Mouse (Mus musculus) CH12.LX (cell line): ENCODE results near the gene Tmem259. TPM values are rescaled to one million over a fixed set of nuclear protein-coding genes. Genes with fewer than 3 reads are reported as not detected.

Source experiments
- DNase-seq: peaks from one replicate; pipeline ENCODE4 v3.0.0-alpha.2; 2013; ENCODE audit errors: extremely low read depth
- H3K27ac ChIP-seq: 2 replicates; pipeline ENCODE4 v1.5.1; 2012; ENCODE audit warnings: low read depth, mild to moderate bottlenecking, control low read depth, moderate library complexity; ENCODE audit not compliant: insufficient read depth
- H3K27me3 ChIP-seq: replicated peaks from 2 replicates; pipeline ENCODE3; 2012; ENCODE audit warnings: inconsistent platforms
- H3K36me3 ChIP-seq, 2 experiments: replicated peaks in 1 of 2; 2 replicates each; pipeline versions ENCODE3 to v1.6.1; 2012; ENCODE audit warnings: inconsistent platforms in 1 of 2, low read length in 1 of 2, mild to moderate bottlenecking in 1 of 2, mixed read lengths in 1 of 2, moderate library complexity in 1 of 2; ENCODE audit not compliant: control insufficient read depth in 1 of 2, insufficient read depth in 1 of 2
- H3K4me1 ChIP-seq, 2 experiments: 2 replicates each; pipeline ENCODE4 v1.6.1; 2012; ENCODE audit warnings: inconsistent platforms in 1 of 2, moderate library complexity in 1 of 2; ENCODE audit not compliant: insufficient read depth in 2 of 2, control insufficient read depth in 1 of 2
- H3K4me2 ChIP-seq: 2 replicates; pipeline ENCODE4 v1.6.1; 2012; ENCODE audit warnings: low read depth, mild to moderate bottlenecking, control low read depth; ENCODE audit not compliant: poor library complexity, insufficient read depth, severe bottlenecking
- H3K4me3 ChIP-seq, 3 experiments: fragments of 150-350 bp in 1 of 3; sonication (generic) in 1 of 3; replicated peaks in 1 of 3; 2 replicates each; pipeline versions ENCODE3 to v1.5.1; 2011 to 2012; ENCODE audit warnings: low read depth in 2 of 3, low read length in 2 of 3, mild to moderate bottlenecking in 2 of 3, moderate library complexity in 2 of 3, control low read depth in 1 of 3, improper control_type of control experiment in 1 of 3, inconsistent platforms in 1 of 3, mixed read lengths in 1 of 3; ENCODE audit not compliant: poor library complexity in 1 of 3
- H3K79me2 ChIP-seq: replicated peaks from 2 replicates; pipeline ENCODE4 v1.6.1; 2012; ENCODE audit warnings: mild to moderate bottlenecking, moderate library complexity; ENCODE audit not compliant: control insufficient read depth, poor library complexity, insufficient read depth, severe bottlenecking; ENCODE audit errors: extremely low read depth
- H3K9ac ChIP-seq: 2 replicates; pipeline ENCODE4 v1.6.1; 2012; ENCODE audit warnings: low read depth, mild to moderate bottlenecking, control low read depth, moderate library complexity; ENCODE audit not compliant: insufficient read depth
- H3K9me3 ChIP-seq: replicated peaks from 2 replicates; pipeline ENCODE3; 2012; ENCODE audit warnings: low read length, inconsistent platforms, mixed read lengths
- BHLHE40 ChIP-seq: IDR thresholded peaks from 2 replicates; pipeline ENCODE4 v1.6.1; 2011; ENCODE audit warnings: mild to moderate bottlenecking, low read depth, low read length, improper control_type of control experiment
- CHD1 ChIP-seq: IDR thresholded peaks from 2 replicates; pipeline ENCODE4 v1.6.1; 2012; ENCODE audit warnings: low read depth, low read length, improper control_type of control experiment, inconsistent platforms
- CHD2 ChIP-seq: IDR thresholded peaks from 2 replicates; pipeline ENCODE4 v1.6.1; 2011; ENCODE audit warnings: low read length, improper control_type of control experiment
- CTCF ChIP-seq, 2 experiments: IDR thresholded peaks in 1 of 2; conservative IDR thresholded peaks in 1 of 2; 2 replicates each; pipeline ENCODE4 v1.5.1; 2011 to 2012; ENCODE audit warnings: low read depth in 2 of 2, low read length in 2 of 2, improper control_type of control experiment in 1 of 2, inconsistent platforms in 1 of 2, mild to moderate bottlenecking in 1 of 2, moderate library complexity in 1 of 2
- EP300 ChIP-seq: IDR thresholded peaks from 2 replicates; pipeline ENCODE4 v1.6.1; 2011; ENCODE audit warnings: low read length, improper control_type of control experiment
- ETS1 ChIP-seq: conservative IDR thresholded peaks from 2 replicates; pipeline ENCODE4 v1.6.1; 2012; ENCODE audit warnings: low read depth, mild to moderate bottlenecking, inconsistent platforms, low read length, improper control_type of control experiment, moderate library complexity
- GABPA ChIP-seq: IDR thresholded peaks from 2 replicates; pipeline ENCODE4 v1.6.1; 2012; ENCODE audit warnings: low read depth, low read length, improper control_type of control experiment, inconsistent platforms; ENCODE audit not compliant: insufficient replicate concordance
- JUN ChIP-seq: IDR thresholded peaks from 2 replicates; pipeline ENCODE4 v1.6.1; 2011; ENCODE audit warnings: low read depth, mild to moderate bottlenecking, low read length, improper control_type of control experiment, moderate library complexity; ENCODE audit not compliant: insufficient read depth
- JUND ChIP-seq: conservative IDR thresholded peaks from 2 replicates; pipeline ENCODE4 v1.6.1; 2011; ENCODE audit warnings: low read depth, low read length, improper control_type of control experiment
- KAT2A ChIP-seq: IDR thresholded peaks from 2 replicates; pipeline ENCODE4 v1.6.1; 2012; ENCODE audit warnings: low read length, improper control_type of control experiment, inconsistent platforms; ENCODE audit not compliant: insufficient replicate concordance
- MAX ChIP-seq: IDR thresholded peaks from 2 replicates; pipeline ENCODE4 v1.6.1; 2011; ENCODE audit warnings: low read length, improper control_type of control experiment
- MAZ ChIP-seq: IDR thresholded peaks from 2 replicates; pipeline ENCODE4 v1.6.1; 2012; ENCODE audit warnings: low read depth, mild to moderate bottlenecking, inconsistent platforms, low read length, improper control_type of control experiment, moderate library complexity
- MEF2A ChIP-seq: IDR thresholded peaks from 2 replicates; pipeline ENCODE4 v1.6.1; 2014; ENCODE audit warnings: low read depth, mild to moderate bottlenecking, inconsistent platforms, low read length, improper control_type of control experiment, borderline replicate concordance
- MXI1 ChIP-seq: IDR thresholded peaks from 2 replicates; pipeline ENCODE4 v1.6.1; 2011; ENCODE audit warnings: mild to moderate bottlenecking, low read depth, low read length, improper control_type of control experiment
- NRF1 ChIP-seq: IDR thresholded peaks from 2 replicates; pipeline ENCODE4 v1.6.1; 2014; ENCODE audit warnings: low read depth, mild to moderate bottlenecking, inconsistent platforms, low read length, improper control_type of control experiment, moderate library complexity
- POLR2A ChIP-seq: IDR thresholded peaks from 2 replicates; pipeline ENCODE4 v1.6.1; 2011; ENCODE audit warnings: low read depth, mild to moderate bottlenecking, improper control_type of control experiment, low read length
- POLR2AphosphoS2 ChIP-seq: IDR thresholded peaks from 2 replicates; pipeline ENCODE4 v1.6.1; 2011; ENCODE audit warnings: low read depth, low read length, improper control_type of control experiment
- RCOR1 ChIP-seq: conservative IDR thresholded peaks from 2 replicates; pipeline ENCODE4 v1.6.1; 2012; ENCODE audit warnings: low read depth, mild to moderate bottlenecking, inconsistent platforms, low read length, improper control_type of control experiment
- SIN3A ChIP-seq: IDR thresholded peaks from 2 replicates; pipeline ENCODE4 v1.6.1; 2012; ENCODE audit warnings: low read length, improper control_type of control experiment, inconsistent platforms
- SMC3 ChIP-seq: IDR thresholded peaks from 2 replicates; pipeline ENCODE4 v1.6.1; 2011; ENCODE audit warnings: low read depth, low read length, improper control_type of control experiment
- TCF12 ChIP-seq: IDR thresholded peaks from 2 replicates; pipeline ENCODE4 v1.6.1; 2014; ENCODE audit warnings: low read depth, mild to moderate bottlenecking, inconsistent platforms, low read length, improper control_type of control experiment
- ZMIZ1 ChIP-seq: IDR thresholded peaks from 2 replicates; pipeline ENCODE4 v1.6.1; 2012; ENCODE audit warnings: low read depth, mild to moderate bottlenecking, inconsistent platforms, low read length, improper control_type of control experiment
- dilution Hi-C: fragments of 300-500 bp; cut with MboI; formaldehyde crosslinking; loops from 2 replicates; pipeline ENCODE4 v1.14.3; 2020; ENCODE audit warnings: low sequenced_read_pairs; ENCODE audit not compliant: extremely low pct_unique_long_range_greater_than_20kb, extremely low pct_ligation_motif_present
- in situ Hi-C: fragments of 300-500 bp; cut with MboI; formaldehyde crosslinking; loops from 3 replicates; pipeline ENCODE4 v1.14.3; 2019; ENCODE audit warnings: low sequenced_read_pairs, low pct_ligation_motif_present, low pct_unique_long_range_greater_than_20kb, mixed read lengths
- polyA plus RNA-seq: library from polyadenylated mRNA; unstranded; fragments of >175 nt; gene quantifications from 2 replicates; pipeline ENCODE4 v1.2.1, GENCODE M21; 2012; ENCODE audit warnings: low read depth; ENCODE audit not compliant: insufficient read length
- total RNA-seq, 2 experiments: library from RNA; depleted of rRNA; stranded (reverse); fragments of 300-350 nt in 1 of 2; fragments of >200 nt in 1 of 2; gene quantifications; 2 replicates each; pipeline ENCODE4 v1.2.3; 2012 to 2014

The Tmem259 gene
- total and polyA plus RNA-seq, 3 experiments: 50.1 to 84.2 (median 71.7) TPM

- Histone ChIP-seq H3K4me1 (peaks cover 26 to 69% of the 10 kb centered on the region in 2 experiments), H3K4me2 (peak overlapping the region; percentile 78), H3K4me3 (peak overlapping the region; percentile 72 to 96 (median 91)), H3K27me3 (no peaks in the 10 kb centered on the region), H3K36me3 (peaks cover 43 to 55% of the 10 kb centered on the region in 2 experiments), H3K9me3 (no peaks in the 10 kb centered on the region), H3K9ac (peak overlapping the region; percentile 98), H3K27ac (peak overlapping the region; percentile 65), H3K79me2 (peaks cover 83% of the 10 kb centered on the region)
- in situ Hi-C loops (loop anchor here (5.0 kb wide), 2 partner anchors 32 to 38 kb away; partner anchors contain the start of genes Cfd and Wdr18), dilution Hi-C loops (no loop called here)
- DNase-seq: peak; percentile 76
- TF ChIP-seq KAT2A (no peak), MAX (peak; percentile 57; the same call in 1 of the 2 replicates), MXI1 (no peak), MEF2A (peak; percentile 78), JUND (0 out of 2 replicates have a peak, but pooled peaks have one; percentile 26), CTCF (conservative IDR thresholded peaks at IDR 0.05 in 1 of 2, IDR thresholded peaks at IDR 0.05 in 1 of 2; ENCODE audit: low read depth in 2 of 2, low read length in 2 of 2) (peak in 1 of 2 experiments; percentile 17; a peak in 1 of 4 replicates), GABPA (no peak), SMC3 (no peak), TCF12 (peak; percentile 96), ZMIZ1 (no peak), SIN3A (peak; percentile 83; the same call in 1 of the 2 replicates), CHD2 (peak; percentile 29; the same call in 1 of the 2 replicates), MAZ (no peak; the same call in 1 of the 2 replicates), POLR2A (0 out of 2 replicates have a peak, but pooled peaks have one; percentile 20), BHLHE40 (peak; percentile 62), JUN (peak; percentile 65), CHD1 (no peak), EP300 (peak; percentile 74), ETS1 (peak; percentile 85), POLR2AphosphoS2 (peak; percentile 37; the same call in 1 of the 2 replicates), NRF1 (0 out of 2 replicates have a peak, but pooled peaks have one; percentile 22), RCOR1 (0 out of 2 replicates have a peak, but pooled peaks have one; percentile 29)
Measured at GRCm38 (mm10) chr10:79929967-79930825, 53.9 kb downstream of the Tmem259 start.
